Mouse (Mus musculus): ENCODE measurements around the gene Slpi. TPM values are rescaled to one million over a fixed set of nuclear protein-coding genes. Genes with fewer than 3 reads are reported as not detected.

Slpi gene
- polyA plus RNA-seq, 1 experiment, result 33.5 TPM

DNA sequence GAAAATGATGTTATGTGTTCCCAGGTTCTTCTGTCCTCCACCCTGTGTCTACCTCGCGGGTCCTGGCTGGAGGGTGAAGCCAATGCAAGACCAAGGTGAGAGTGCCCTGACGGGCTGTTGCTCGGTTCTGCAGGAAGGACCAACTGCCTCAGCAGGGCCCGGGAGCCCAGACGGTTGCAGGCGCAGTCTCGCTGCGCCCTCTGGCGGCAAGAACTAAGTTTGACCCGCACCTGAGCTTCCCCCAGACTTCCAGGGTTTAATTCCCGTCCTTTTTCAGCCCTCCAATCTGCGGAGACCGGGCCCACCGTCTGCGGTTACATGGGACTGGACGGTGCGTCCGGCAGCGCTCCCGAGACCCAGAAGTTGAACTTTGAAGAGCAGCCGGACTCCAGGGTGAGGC lies 18.8 kb upstream of the Slpi start:
- Histone ChIP-seq H3K36me3 (ENCODE audit: control insufficient read depth, insufficient read depth, low read length) (no peaks in the 10 kb centered on the region), H3K4me1 (ENCODE audit: control insufficient read depth, insufficient read depth, insufficient read length) (no peaks in the 10 kb centered on the region; the same call in 1 of the 2 replicates), H3K27ac (ENCODE audit: insufficient read depth, low read length) (no peak overlapping the region), H3K4me3 (ENCODE audit: extremely low read depth, insufficient read depth, insufficient read length) (no peak overlapping the region), H3K27me3 (ENCODE audit: control insufficient read depth, insufficient read depth, low read length) (peaks cover 12% of the 10 kb centered on the region)
- peak in 1 of 2 experiments; percentile 54 for DNase-seq (ENCODE audit: low read depth in 1 of 2, low spot score in 2 of 2)
- WGBS, result 1% methylated on average over 22 of the region's 22 CpGs
- no peak for TF ChIP-seq POLR2A (IDR thresholded peaks at IDR 0.05; ENCODE audit: low read depth, low read length)
- TF ChIP-seq CTCF (IDR thresholded peaks at IDR 0.05; ENCODE audit: extremely low read depth, insufficient read depth, insufficient read length, insufficient replicate concordance), result peak; percentile 93

DNA sequence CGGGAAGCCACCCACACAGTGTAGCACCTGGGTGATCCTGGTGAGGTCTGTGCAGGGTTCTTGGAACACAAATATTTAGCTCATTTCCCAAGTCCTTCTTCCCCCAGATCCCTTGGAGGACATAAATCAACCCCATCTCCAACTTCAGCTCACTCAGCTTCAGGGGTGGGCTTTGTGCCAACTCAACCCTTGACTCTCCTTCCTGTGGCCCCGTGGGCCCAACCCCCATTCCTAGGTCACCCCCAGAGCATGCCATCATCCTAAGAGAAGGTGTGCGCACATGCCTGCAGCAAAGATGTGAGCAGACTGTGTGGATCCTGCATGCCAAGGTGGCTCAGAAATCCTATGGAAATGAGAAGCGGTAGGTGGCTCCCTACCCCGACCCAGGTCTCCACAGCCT lies 16.6 kb upstream of the Slpi start:
- 48% methylated on average over 5 of the region's 5 CpGs for WGBS
- H3K36me3 ChIP-seq (ENCODE audit: control insufficient read depth, insufficient read depth, low read length), result no peaks in the 10 kb centered on the region
- H3K27ac ChIP-seq (ENCODE audit: insufficient read depth, low read length), result no peak overlapping the region
- TF ChIP-seq POLR2A (IDR thresholded peaks at IDR 0.05; ENCODE audit: low read depth, low read length) (no peak), CTCF (IDR thresholded peaks at IDR 0.05; ENCODE audit: extremely low read depth, insufficient read depth, insufficient read length, insufficient replicate concordance) (no peak)
- no peak overlapping the region for H3K4me3 ChIP-seq (ENCODE audit: extremely low read depth, insufficient read depth, insufficient read length)
- H3K27me3 ChIP-seq (ENCODE audit: control insufficient read depth, insufficient read depth, low read length), result peaks cover 15% of the 10 kb centered on the region
- no peaks in the 10 kb centered on the region; the same call in 1 of the 2 replicates for H3K4me1 ChIP-seq (ENCODE audit: control insufficient read depth, insufficient read depth, insufficient read length)
- DNase-seq (ENCODE audit: low read depth in 1 of 2, low spot score in 2 of 2), result no peak

DNA sequence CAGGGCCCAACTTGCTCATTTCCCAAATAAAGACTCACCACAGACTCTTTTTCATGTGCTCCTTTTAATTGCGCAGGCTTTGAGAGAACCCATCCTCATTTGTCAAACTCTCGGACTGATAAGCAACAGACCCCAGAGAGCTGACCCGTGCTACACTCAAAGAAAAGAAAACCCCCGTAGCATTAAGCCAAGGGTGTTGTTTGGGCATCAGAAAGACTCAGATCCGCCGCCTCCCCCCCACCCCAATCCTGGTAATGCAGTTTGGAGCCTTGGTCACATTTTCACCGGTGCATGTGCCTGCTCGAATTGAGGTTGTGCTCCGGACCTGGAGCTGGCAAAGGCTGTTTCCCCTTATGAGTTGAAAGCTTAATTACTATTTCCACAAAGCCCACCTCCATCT lies 16.2 kb upstream of the Slpi start, which contains the start of gene Matn4:
Gene Matn4, minus strand, starts transcription at position 101 of the 400 bp plus-strand sequence.
- 28% methylated on average over 9 of the region's 9 CpGs for WGBS
- no peak within 1 kb of the TSS for H3K27ac ChIP-seq (ENCODE audit: insufficient read depth, low read length)
- peaks cover 17% of the 10 kb centered on the region for H3K27me3 ChIP-seq (ENCODE audit: control insufficient read depth, insufficient read depth, low read length)
- H3K4me3 ChIP-seq (ENCODE audit: extremely low read depth, insufficient read depth, insufficient read length), result no peak within 1 kb of the TSS
- TF ChIP-seq CTCF (IDR thresholded peaks at IDR 0.05; ENCODE audit: extremely low read depth, insufficient read depth, insufficient read length, insufficient replicate concordance), result no peak
- TF ChIP-seq POLR2A (IDR thresholded peaks at IDR 0.05; ENCODE audit: low read depth, low read length), result no peak
- no peak for DNase-seq (ENCODE audit: low read depth in 1 of 2, low spot score in 2 of 2)
- no peaks in the 10 kb centered on the region; the same call in 1 of the 2 replicates for H3K4me1 ChIP-seq (ENCODE audit: control insufficient read depth, insufficient read depth, insufficient read length)
- H3K36me3 ChIP-seq (ENCODE audit: control insufficient read depth, insufficient read depth, low read length), result no peaks in the 10 kb centered on the region

DNA sequence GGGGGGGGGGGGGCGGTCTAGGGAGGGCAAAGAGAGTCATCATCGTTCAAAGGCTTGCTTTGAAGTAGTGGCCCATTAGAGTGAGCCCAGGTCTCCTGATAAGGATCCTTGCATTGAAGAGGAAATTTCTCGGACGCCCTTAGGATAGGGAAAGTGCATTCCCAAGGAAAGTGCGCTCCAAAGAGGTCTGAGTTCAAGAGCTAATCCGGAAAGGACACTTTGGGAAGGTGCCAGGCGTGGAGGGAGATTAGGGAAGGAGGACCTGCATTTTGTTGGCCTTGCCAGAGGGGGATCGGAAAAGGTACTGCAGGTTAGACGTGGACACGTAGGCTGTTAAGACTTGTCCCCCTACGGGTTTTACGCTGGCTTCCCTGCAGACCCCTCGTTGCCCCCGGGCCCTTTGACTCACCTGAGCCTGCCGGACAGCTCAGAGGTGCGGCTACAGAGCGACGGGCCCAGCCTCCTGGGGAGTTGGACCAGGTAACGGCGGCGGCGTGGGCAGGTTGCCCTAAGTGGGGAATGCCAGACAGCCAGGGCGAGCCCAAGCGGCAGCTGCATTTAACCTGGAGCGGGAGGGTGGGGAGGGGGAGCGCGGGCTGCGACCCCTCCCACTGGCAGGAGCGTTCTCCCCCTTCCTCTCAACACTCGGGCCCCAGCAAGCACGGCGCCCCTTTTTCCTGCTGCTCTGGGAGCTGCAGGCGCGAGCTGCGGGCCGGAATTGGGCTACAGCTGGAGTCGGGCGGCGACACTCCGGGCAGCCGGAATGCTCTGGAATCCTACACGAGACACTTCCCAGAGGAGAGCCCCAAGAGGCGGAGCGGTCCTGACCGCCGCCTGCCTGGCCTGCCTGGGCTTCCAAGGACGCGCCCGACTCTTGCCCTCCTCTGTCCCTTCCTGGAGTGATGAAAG lies 15.4 kb upstream of the Slpi start:
- no peak overlapping the region for H3K27ac ChIP-seq (ENCODE audit: insufficient read depth, low read length)
- DNase-seq (ENCODE audit: low read depth in 1 of 2, low spot score in 2 of 2), result no peak
- H3K27me3 ChIP-seq (ENCODE audit: control insufficient read depth, insufficient read depth, low read length), result peaks cover 19% of the 10 kb centered on the region
- no peaks in the 10 kb centered on the region for H3K36me3 ChIP-seq (ENCODE audit: control insufficient read depth, insufficient read depth, low read length)
- WGBS, result 15% methylated on average over 35 of the region's 49 CpGs
- no peaks in the 10 kb centered on the region; the same call in 1 of the 2 replicates for H3K4me1 ChIP-seq (ENCODE audit: control insufficient read depth, insufficient read depth, insufficient read length)
- TF ChIP-seq CTCF (IDR thresholded peaks at IDR 0.05; ENCODE audit: extremely low read depth, insufficient read depth, insufficient read length, insufficient replicate concordance) (no peak), POLR2A (IDR thresholded peaks at IDR 0.05; ENCODE audit: low read depth, low read length) (no peak)
- no peak overlapping the region for H3K4me3 ChIP-seq (ENCODE audit: extremely low read depth, insufficient read depth, insufficient read length)

DNA sequence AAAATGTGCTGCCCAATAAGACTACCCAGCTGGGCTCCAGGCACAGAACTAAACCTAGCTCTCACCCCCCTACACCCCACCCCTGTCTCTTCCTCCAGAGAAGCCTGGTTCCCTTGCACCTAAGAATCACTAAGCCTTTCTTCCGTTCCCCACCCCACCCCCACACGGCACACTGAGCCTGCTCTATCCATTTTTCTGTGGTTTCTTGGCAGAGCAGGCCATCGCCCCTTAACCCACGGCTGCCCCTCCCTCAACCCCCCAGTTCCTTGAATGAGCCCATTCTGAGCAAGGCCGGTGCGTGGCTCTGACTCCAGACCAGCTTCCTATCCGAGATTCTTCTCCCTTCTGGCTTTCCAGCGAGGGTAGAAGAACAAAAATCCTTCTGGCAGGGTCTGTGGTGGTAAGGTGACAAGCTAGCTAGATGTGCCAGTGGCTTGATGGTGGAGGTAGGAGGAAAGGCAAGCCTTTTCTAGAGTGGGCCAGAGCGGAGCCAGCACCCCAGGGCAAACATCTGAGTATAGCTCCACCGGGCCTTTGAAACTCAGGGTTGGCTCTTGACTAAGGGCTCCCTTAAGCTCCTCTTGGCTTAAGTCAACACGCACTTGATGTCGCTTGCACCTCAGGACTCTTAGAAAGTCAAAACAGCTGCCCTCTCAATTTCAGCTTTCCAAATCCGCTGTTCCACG lies 14.6 kb upstream of the Slpi start:
- Histone ChIP-seq H3K4me3 (ENCODE audit: extremely low read depth, insufficient read depth, insufficient read length) (no peak overlapping the region), H3K27me3 (ENCODE audit: control insufficient read depth, insufficient read depth, low read length) (peaks cover 20% of the 10 kb centered on the region), H3K4me1 (ENCODE audit: control insufficient read depth, insufficient read depth, insufficient read length) (no peaks in the 10 kb centered on the region; the same call in 1 of the 2 replicates), H3K36me3 (ENCODE audit: control insufficient read depth, insufficient read depth, low read length) (no peaks in the 10 kb centered on the region), H3K27ac (ENCODE audit: insufficient read depth, low read length) (no peak overlapping the region)
- DNase-seq (ENCODE audit: low read depth in 1 of 2, low spot score in 2 of 2), result no peak
- WGBS, result 22% methylated on average over 14 of the region's 14 CpGs
- no peak for TF ChIP-seq POLR2A (IDR thresholded peaks at IDR 0.05; ENCODE audit: low read depth, low read length)
- no peak for TF ChIP-seq CTCF (IDR thresholded peaks at IDR 0.05; ENCODE audit: extremely low read depth, insufficient read depth, insufficient read length, insufficient replicate concordance)

DNA sequence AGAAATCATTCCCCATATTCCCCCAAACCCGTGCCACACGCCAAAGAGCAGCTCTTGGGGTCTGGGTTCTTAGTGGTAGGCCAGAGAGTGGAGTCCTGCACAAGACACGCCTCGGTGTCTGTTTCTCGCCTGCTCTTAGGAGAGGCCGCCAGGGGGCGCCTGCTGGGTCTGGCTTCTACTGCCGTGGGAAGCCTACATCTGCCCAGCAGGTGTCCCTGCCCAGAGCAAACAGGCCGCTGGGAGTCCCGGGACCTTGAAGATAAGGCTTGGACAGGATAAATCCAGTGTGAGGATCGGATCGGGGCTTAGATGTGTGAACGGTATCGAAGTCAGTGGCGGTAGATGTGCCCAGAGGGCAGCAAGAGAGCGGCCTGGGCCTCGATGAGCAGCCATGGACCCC lies 14.0 kb upstream of the Slpi start, which contains the start of gene Rbpjl:
Gene Rbpjl, plus strand, starts transcription at position 236 of the 400 bp plus-strand sequence.
- 5% methylated on average over 17 of the region's 17 CpGs for WGBS
- H3K27me3 ChIP-seq (ENCODE audit: control insufficient read depth, insufficient read depth, low read length), result peaks cover 19% of the 10 kb centered on the region

More for the DNA sequence above, 14.0 kb upstream of the Slpi start, which contains the start of gene Rbpjl:
- H3K36me3 ChIP-seq (ENCODE audit: control insufficient read depth, insufficient read depth, low read length), result no peaks in the 10 kb centered on the region
- TF ChIP-seq CTCF (IDR thresholded peaks at IDR 0.05; ENCODE audit: extremely low read depth, insufficient read depth, insufficient read length, insufficient replicate concordance), result peak; percentile 93
- TF ChIP-seq POLR2A (IDR thresholded peaks at IDR 0.05; ENCODE audit: low read depth, low read length), result no peak
- no peak within 1 kb of the TSS for H3K4me3 ChIP-seq (ENCODE audit: extremely low read depth, insufficient read depth, insufficient read length)
- peak; percentile 56 to 75 for DNase-seq (ENCODE audit: low read depth in 1 of 2, low spot score in 2 of 2)
- no peaks in the 10 kb centered on the region; the same call in 1 of the 2 replicates for H3K4me1 ChIP-seq (ENCODE audit: control insufficient read depth, insufficient read depth, insufficient read length)
- H3K27ac ChIP-seq (ENCODE audit: insufficient read depth, low read length), result no peak within 1 kb of the TSS

All from spleen, adult 2 months (tissue).